Mouse (Mus musculus): Measurements from ENCODE around the gene Sertad2.

Gene Sertad2

DNA sequence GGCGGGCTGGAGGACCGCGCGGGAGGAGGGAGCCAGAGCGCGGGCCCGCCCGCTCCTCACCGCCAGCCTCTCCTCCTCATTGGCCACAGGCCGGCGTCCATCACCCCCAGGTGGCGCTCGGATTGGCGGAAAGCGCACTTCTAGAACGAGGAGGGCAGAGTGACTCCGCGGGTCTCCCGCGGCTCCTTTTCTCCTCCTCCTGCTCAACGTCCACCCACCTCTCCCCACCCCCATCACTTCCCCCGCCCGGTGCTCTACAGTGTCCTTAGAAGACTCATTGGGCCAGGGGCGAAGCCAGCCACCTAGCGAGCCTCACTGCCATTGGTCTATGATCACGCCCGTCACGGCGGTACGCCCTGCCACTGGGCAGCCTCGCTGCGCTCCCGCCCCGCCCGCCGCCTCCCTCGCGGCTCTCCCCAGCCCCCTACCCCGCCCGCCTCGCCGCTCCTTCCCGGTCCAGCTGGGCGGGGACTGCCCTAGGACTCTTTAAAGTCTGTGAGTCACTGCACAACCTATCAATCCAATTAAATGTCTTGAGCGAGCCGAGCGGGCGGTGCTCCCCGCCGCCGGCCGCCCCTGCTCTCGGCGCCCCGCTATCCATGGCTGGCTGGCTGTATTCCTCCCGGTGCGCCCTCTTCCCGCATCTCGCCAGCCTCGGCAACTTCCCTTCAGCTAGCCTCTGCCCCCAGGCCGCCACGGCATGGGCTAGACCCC, at the start of gene Sertad2:
TSS of gene Sertad2 (plus strand) at position 515 of the 714 bp plus-strand sequence.
- in situ Hi-C loops (cut with MseI, MboI), result no loop called here

DNA sequence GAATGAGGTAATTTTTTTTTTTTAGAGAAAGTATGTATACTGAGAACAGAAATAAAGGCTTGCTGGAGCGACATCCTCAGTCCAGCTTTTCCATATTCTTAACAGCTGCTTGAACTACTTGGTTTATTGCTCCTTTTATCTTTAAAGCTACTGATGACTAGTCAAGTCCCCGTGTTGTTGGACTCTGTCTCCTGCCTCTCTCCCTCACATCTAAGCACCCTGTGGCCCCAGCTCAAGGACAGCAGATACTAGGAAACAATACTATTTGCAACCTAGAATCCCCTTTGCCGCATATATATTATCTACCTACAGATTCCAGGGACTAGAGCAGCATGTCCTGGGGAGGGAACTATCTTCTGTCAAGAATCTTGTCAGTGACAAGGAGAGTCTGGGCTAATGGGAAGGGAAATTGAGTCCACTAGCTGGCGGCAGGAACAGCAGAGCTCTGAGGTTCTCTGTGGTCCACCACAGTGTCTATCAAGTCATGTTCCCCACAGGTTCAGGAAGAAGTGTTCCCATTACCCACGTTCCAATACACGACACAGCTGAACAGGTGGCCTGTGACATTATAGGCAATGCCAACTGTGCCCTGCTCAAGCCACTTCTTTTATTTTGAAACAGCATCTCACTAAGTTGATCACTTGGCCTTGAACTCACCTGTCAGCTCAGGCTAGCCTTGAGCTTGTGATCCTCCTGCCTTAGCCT, 49.0 kb upstream of the Sertad2 start:
- in situ Hi-C loops (cut with MseI, MboI), result no loop called here

DNA sequence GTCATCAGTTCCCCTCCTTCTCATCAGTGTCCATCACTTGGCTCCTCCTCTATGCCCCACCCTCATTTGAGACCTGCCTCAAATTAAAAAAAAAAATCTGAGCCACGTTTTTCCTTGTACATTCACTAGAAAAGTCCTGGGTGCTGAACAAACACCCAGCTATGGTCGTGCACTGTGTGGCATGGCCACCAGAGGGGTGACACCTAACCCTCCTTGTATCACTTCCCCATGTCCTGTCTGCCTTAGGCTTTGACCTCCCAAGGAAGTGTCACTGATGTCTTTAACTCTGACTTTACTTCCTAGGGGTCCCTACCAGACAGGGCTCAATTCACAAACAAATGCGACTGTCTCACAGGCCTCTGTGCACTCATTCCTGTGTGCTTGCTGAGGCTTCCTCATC, 42.5 kb upstream of the Sertad2 start:
- in situ Hi-C loops (cut with MseI, MboI), result no loop called here

DNA sequence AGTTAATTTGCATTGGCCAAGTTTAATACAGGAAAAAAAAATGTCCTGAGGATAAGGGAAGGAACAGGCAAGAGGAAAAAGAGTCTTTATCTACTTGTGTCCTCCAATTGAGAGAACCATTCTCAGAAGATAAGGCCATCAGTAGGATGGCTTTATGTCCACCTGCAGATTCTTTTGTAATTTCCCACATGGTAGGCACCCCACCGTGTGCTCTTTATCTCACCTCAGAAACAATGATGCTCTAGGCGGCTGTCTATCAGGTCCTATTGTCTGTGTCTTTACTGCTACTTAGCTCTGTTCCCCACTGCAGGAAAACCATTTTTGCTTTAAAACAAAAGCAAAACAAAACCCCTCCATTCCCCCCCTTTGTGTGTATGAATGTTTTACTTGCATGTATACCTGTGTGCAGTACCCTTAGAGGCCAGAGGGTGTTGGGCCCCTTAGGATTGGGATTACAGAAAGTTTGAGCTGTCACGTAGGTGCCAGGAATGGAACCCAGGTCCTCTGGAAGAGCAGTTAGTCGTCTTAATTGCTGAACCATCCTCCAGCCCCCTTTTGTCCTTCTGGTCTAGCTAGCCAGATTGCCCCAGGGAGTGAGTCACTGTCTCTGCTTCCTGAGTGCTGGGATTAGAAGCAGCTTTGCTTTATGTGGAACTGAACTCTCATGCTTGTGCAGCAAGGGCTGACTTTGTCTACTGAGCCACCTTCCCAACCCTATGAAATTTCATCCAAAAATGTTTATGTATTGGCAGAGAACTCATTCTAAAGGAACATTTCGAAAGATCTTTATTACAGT, 41.7 kb upstream of the Sertad2 start:
- in situ Hi-C loops (cut with MseI, MboI), result no loop called here

DNA sequence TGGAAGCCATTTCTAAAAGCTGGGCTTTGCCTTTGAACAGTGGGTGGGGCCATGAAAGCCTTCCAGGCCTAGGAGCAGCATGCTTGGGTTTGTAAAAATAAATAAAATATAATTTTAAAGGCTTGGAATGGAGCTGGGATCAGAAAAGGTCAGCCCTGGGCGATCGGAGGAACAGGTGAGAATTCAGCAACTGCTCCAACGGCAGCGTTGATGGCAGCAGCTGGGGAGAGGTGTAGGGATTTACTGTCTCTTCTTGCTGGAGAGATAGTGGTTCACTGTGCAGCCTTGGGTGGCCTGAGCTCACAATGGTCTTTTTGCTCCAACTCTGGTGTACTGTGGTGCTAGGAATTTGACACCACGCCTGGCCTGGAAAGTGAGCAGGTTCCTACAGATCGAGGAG, 29.5 kb upstream of the Sertad2 start:
- in situ Hi-C loops (cut with MseI, MboI), result no loop called here

DNA sequence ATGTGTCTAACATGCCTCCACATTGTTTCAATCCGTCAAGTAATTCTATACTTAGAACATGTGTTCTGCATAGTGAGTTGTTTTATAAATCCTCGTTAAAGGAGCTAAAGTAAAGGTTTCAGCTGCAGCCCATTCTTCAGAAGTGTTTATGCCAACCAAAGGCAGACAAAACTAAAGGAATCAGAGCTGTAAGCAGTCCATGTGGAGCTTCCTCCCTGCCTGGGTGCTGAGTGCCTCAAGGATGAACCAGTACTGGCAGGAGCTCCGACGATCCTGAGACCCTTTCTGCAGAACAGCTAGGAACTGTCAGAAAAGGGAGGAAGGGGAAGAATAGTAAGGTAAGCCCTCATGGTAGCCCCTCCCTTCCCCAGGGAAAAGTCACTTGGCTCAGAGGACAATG, 28.3 kb upstream of the Sertad2 start:
- in situ Hi-C loops (cut with MseI, MboI), result no loop called here

DNA sequence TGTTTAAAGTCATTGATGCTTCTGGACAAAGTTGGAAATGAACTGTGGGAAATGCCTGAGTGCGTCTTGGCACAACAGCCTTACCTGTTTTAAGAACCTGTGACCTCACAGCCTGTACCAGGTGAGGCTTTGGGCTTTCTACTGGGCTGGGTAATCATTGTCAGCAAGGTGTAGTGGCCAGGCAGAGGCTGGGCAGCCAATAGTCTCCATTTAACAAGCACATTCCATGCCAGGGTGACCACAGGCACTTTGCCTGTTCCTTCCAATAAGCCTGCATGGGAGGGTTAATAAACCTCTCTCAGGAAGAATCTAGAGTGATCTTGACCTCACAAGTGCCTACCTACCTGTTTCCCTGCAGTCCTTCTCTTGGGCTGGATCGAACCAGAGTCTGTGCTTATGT, 21.7 kb upstream of the Sertad2 start:
- in situ Hi-C loops (cut with MseI, MboI), result no loop called here

DNA sequence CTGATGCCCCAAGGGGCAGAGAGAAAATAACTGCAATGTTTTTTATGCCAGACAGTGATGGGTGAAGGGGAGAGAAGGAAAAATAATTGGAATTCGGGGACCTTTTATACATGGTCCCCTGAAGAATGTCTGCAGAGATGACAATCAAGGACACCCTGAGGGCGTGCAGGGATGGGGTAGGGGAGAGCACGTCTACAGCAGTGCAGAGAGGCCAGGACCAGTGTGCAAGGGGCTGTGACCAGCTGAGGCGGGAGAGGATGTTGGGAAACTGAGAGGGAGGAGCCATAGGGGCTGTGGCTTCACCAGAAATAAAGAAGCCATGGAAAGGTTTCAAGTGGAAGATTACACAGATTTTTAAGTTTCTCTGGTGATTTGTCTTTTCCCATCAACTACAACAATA, 20.3 kb upstream of the Sertad2 start:
- in situ Hi-C loops (cut with MseI, MboI), result no loop called here

DNA sequence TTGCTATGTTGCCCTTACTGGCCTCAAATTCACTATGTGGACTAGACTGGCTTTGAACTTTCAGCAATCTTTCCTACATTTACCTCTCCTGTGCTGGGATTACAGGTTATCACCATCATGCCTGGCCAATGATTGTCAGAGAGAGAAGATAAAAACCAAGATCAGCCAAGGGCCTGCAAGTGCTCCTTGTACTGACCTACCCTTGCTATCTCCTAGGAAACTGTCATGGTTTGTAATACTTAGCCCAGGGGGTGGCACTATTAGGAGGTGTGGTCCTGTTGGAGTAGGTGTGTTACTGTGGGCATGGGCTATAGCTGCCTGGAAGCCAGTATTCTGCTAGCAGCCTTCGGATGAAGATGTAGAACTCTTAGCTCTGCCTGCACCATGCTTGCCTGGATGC, 18.6 kb upstream of the Sertad2 start:
- in situ Hi-C loops (cut with MseI, MboI), result no loop called here

DNA sequence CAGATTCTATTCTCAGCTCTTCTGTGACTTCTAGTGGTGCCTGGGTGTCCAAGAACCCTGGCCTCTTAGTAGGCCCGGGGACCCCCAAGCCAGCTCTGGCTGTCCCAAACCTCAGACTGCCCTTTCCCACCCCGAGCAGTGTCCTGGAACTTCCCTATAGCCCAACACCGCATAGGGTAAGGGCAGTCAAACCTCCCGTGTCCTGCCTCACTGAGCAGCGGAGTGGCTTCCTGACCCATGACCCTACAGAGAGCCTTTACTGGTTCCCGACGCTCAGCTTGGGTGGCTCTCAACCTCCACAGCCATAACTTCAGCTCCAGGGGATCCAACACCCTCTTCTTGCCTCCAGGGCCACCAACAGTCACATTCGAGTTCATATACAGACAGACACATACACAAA, 17.1 kb upstream of the Sertad2 start:
- in situ Hi-C loops (cut with MseI, MboI), result no loop called here

DNA sequence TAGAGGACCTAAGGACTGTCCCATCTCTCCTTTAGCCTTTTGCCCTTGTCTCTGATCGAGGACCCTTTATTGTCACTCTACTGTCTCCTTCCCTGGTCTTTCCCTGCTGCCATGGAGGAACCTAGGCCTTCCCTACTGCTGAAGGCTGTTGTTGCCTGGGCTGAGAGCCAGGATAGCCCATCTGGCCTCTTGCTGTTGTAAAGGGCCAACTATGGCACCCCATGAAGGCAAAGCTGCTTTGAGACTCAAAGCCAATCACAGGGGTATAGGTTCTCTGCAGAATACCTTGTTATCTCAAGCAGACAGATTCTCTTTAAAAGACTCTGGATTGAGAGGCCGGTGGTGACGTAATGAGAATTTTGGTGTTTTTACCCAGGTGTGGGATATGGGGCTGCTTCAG, 15.2 kb upstream of the Sertad2 start:
- in situ Hi-C loops (cut with MseI, MboI), result no loop called here

DNA sequence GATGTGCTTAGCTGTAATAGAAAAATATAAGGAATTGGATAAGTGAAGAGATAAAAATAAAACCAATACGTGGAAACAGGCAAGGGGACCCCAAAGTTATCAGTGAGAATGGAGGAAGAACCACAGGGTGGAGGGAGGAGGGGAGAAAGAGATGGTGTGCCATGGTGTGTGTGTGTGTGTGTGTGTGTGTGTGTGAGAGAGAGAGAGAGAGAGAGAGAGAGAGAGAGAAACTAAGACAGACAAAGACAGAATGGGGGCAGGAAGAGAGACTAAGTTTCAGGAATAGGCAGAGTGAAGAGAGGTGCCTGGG, 11.4 kb upstream of the Sertad2 start:
- in situ Hi-C loops (cut with MseI, MboI), result no loop called here

DNA sequence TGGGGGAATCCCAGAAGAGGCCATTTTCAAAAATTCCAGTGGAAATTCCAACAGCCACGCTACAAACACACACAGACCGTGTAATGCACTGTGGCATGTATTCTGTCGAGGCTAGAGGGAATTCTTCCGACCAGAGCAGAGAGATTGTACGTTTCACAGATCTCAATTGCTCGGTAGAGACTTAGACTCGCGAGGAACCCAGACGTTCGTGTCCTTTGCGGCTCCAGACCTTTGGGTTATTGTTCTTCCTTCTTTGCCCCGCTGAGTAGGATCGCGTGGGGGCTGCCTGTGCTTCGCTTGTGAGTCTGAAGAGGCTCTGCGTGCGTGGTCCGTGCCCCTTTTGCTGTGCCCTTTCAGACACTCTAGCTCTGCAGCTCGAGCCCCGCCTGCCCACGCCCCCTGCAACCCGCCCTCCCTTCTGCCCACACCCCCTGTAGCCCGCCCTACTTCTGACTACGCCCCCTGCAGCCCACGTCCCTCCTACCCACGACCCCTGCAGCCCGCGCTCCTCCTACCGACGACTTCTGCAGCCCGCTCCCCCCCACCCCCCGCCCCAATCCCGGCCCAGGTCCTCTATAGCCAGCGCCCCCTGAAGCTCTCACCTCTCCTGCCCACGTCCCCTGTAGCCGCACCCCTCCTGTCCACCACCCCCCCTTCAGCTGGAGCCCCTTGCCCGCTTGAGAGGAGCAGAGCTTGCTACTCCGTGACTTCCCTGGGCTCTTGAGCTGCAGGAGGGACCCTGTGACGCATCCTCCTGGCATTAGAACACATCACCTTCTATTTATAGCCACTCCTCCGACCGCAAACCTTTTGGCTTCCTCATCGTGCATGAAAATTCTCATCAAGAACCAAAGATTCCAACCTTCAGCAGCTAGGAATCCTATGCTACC, 10.8 kb upstream of the Sertad2 start:
- in situ Hi-C loops (cut with MseI, MboI), result no loop called here

DNA sequence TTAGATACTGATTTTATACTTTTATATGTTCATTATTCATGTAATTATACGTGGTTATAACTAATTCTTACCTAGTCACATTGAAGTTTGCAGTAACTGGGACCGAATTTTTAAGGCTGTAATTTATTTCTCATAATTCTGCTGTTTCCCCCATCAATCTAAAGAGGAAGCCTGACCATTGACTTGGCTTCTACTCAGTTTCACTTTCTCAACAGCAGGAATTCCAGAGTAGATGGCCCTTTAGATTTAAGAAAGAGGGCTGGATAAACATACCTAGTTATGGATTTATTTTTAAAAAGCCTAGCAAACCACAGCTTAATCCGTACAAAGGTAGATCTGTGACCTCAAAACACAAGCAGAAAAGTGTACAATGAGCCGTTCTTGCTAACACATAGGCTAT, 9.8 kb upstream of the Sertad2 start:
- in situ Hi-C loops (cut with MseI, MboI), result no loop called here

DNA sequence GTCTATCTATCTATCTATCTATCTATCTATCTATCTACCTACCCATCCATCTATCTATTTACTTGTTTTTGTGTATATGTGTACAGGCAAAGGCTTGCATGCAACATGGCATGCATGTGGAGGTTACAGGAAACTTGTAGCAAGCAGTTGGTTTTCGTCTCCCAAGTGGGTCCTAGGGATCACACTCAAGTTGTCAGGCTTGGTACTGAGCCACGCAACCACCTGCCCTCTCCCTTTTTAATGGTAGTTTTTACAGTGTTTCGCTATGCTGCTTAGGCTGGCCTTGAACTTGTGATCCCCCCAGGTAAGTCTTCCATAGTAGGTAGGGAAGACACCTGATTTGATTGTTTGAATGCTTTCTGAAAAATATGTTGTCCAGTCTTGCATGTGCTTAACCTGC, 5.8 kb upstream of the Sertad2 start:
- in situ Hi-C loops (cut with MseI, MboI), result no loop called here

DNA sequence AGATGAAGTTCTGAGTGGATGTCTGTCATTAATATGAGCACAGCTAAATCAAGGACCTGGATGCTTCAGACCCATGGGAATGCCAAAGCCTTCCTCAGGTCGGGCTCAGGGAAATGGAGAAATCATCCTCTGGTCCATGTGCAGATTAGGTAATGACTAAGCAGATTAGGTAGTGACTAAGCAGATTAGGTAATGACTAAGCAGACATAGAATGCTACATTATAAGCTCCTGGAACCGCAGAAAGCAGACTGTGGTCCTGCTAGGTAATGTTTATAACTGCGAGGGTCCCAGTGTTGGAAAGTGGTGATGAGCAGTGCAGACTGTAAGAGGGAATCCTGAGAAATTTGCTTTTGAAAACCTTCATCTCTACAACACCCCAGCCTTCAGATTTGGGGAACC, 4.6 kb upstream of the Sertad2 start:
- in situ Hi-C loops (cut with MseI, MboI), result no loop called here

DNA sequence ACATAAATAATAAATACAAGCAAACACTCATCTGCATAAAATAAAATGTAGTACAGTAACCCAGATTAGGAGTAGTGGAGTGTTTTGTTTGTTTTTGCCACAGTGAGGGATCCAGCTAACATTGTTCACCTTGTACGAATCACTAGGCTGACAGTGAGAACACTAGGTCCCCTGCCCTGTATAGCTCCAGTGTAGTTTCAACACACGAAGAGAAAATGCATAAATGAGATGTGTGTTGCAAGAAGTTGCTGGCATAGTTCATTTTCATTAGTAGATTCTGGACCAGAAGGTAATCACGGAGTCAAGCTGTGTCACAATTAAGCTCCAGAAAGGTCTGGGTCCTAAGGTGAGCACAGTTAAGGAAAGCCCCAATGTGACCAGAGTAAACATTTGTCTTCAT, 1.8 kb upstream of the Sertad2 start:
- in situ Hi-C loops (cut with MseI, MboI), result no loop called here

DNA sequence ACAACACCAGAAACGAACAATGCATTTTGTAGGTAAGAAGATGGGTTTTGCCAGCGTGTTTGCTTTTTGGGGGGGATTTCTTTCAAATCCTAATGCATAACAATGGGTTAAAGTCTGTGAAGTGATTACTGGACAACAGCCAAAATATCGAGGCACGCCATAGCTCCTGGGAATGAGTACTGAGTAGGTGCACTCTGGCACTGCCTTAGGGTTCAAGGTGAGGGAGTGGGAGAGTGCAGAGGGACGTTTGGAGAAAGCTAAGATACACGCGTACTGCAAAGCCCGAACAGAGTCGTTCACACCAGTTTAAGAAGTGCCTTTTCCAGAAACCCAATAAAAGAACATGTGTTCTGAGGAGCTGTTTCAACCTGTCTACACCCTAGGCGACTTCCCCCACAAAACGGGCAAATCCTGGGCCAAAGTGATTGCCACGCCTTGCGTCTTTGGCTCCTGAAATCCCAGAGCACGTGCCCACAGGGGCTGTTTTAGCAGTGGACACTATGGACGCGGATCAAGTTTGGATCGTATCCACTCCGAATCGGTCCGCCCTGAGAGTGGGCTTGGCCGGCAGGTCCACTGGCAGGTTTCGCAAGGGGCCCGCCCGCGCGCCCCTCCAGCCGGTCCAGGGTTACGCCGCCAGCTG, 937 bp upstream of the Sertad2 start:
- in situ Hi-C loops (cut with MseI, MboI), result no loop called here

DNA sequence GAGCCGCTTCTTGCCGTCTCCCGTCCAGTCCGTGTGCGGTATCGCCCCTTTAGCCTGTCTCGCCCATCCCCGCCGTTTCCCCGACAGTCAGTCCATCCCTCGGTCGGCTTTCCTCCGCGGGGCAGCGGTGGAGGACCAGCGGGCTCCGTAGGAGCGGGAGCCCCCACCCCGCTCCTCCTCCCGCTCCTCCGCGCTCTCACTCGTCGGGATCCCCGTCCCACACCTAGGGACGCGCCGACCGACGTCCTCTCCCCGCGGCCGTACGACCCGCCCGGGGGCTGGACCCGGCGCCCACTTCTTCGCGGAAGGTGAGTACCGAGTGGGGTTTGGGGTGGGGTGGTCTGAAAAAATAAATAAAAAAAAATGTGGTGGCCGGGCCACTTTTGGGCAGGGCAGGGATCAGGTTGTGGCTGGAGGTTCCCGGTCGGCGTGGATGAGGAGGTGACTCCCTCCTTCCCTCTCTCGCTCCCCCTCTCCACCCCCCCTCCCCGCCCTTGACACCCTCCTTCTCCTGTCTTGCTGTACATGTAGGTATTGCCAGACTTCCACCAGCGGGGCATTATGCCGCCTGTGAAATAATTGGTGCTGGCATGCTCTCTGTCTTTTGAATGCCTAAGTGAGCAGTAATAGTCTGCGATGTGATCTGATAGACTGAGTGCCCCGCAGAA, 534 bp downstream of the Sertad2 start:
- in situ Hi-C loops (cut with MseI, MboI), result no loop called here

DNA sequence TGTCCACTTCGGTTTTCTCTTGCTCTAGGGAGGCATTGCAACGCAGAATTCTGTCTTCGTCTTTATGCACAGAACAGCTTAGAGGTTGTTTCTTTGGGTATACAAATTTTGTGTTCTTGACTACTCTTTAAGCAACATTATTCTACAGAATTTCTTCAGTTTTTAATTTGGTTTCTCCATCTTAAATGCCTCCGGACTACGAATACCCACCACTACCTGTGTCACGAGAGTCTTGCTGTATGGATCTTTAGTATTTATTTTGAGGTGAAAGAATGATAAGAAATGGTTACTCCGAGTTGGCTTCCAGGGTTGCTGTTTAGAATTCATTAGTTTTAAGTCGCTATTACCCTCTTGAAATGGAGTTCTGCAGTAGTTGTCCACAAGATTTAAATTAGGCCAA, 1.3 kb downstream of the Sertad2 start:
- in situ Hi-C loops (cut with MseI, MboI), result no loop called here

All from mouse trophoblast stem cell (cell line).